Mouse (Mus musculus) embryonic facial prominence, embryonic 14.5 days (tissue): ENCODE results near the gene Heatr5a. TPM values are rescaled to one million over a fixed set of nuclear protein-coding genes. Genes with fewer than 3 reads are reported as not detected.
A peak's percentile ranks its signal among the peaks of the same experiment; 100 is the strongest.

Experiments
- ATAC-seq: fragments of 200-750 bp; cut with Nextera tagmentation; 2 replicates; pipeline ENCODE4 v1.8.0; 2017; ENCODE audit warnings: low read depth, moderate number of reproducible peaks, moderate TSS enrichment
- DNase-seq: peaks from one replicate; pipeline ENCODE4 v3.0.0-alpha.2; 2015; ENCODE audit warnings: low spot score
- H3K27ac ChIP-seq: fragments of 300-500 bp; sonication (generic); replicated peaks from 2 replicates; pipeline ENCODE4 v1.5.1; 2014; ENCODE audit warnings: low read depth, mild to moderate bottlenecking, low read length, moderate library complexity
- H3K27me3 ChIP-seq: fragments of 300-500 bp; sonication (generic); replicated peaks from 2 replicates; pipeline ENCODE4 v1.6.1; 2014; ENCODE audit warnings: low read length; ENCODE audit not compliant: control insufficient read depth, insufficient read depth
- H3K36me3 ChIP-seq: fragments of 300-500 bp; sonication (generic); 2 replicates; pipeline ENCODE4 v1.6.1; 2014; ENCODE audit warnings: low read length, mixed read lengths; ENCODE audit not compliant: control insufficient read depth, insufficient read depth
- H3K4me1 ChIP-seq: fragments of 300-500 bp; sonication (generic); 2 replicates; pipeline ENCODE4 v1.6.1; 2014; ENCODE audit warnings: antibody characterized with exemption, low read length; ENCODE audit not compliant: control insufficient read depth, insufficient read depth
- H3K4me2 ChIP-seq: fragments of 300-500 bp; sonication (generic); 2 replicates; pipeline ENCODE4 v1.6.1; 2014; ENCODE audit warnings: low read depth, mild to moderate bottlenecking, low read length, moderate library complexity, mixed read lengths
- H3K4me3 ChIP-seq: fragments of 300-500 bp; sonication (generic); 2 replicates; pipeline ENCODE4 v1.5.1; 2014; ENCODE audit warnings: low read depth, mild to moderate bottlenecking, low read length
- H3K9ac ChIP-seq: fragments of 300-500 bp; sonication (generic); 2 replicates; pipeline ENCODE4 v1.6.1; 2014; ENCODE audit warnings: low read depth, mild to moderate bottlenecking, low read length, moderate library complexity, mixed read lengths
- H3K9me3 ChIP-seq: fragments of 300-500 bp; sonication (generic); 2 replicates; pipeline ENCODE4 v1.6.1; 2016; ENCODE audit warnings: low read length; ENCODE audit not compliant: control insufficient read depth
- WGBS: fragments of 180-500 bp; shearing (Covaris S2); extraction: QIAGEN DNeasy Blood & Tissue Kit; methylation state at CpG from one replicate; pipeline ENCODE4 v1.1.7; 2014; 5-methylcytosine and 5-hydroxymethylcytosine counted together
- polyA plus RNA-seq: library from polyadenylated mRNA; unstranded; fragments of >200 nt; fragmentation: Nextera tagmentation; extraction: Ambion mirVana; gene quantifications from 2 replicates; pipeline ENCODE4 v1.2.1, GENCODE M21; 2014

The Heatr5a gene
- polyA plus RNA-seq, 1 experiment from 2014 or later: 16.0 TPM

- H3K9ac ChIP-seq: peak overlapping the region; percentile 99
- H3K36me3 ChIP-seq: peaks cover 28% of the 10 kb centered on the region
- peak overlapping the region; percentile 77 for H3K4me2 ChIP-seq
- peak overlapping the region; percentile 74 for H3K4me3 ChIP-seq
- no peak for DNase-seq
- peak overlapping the region; percentile 97 for H3K27ac ChIP-seq
- no peaks in the 10 kb centered on the region for H3K27me3 ChIP-seq
- H3K9me3 ChIP-seq: no peaks in the 10 kb centered on the region
- 15% methylated on average over 6 of the region's 6 CpGs for WGBS
- no peak for ATAC-seq
- peaks cover 9% of the 10 kb centered on the region; the same call in 1 of the 2 replicates for H3K4me1 ChIP-seq
Observed at GRCm38 (mm10) chr12:51827958-51828650, 143.0 kb downstream of the Heatr5a start.

Other genes with a start within 250 kb of the Heatr5a start
- 40.4 and 41.6 TPM in 2 replicates for gene Hectd1, start 141.8 kb downstream of the Heatr5a start, polyA plus RNA-seq
- gene Dtd2, start 35.2 kb upstream of the Heatr5a start, polyA plus RNA-seq: 19.0 and 22.8 TPM in 2 replicates
- not detected in 2 replicates for gene Gpr33, start 56.7 kb upstream of the Heatr5a start, polyA plus RNA-seq
- gene Nubpl, start 126.4 kb upstream of the Heatr5a start, polyA plus RNA-seq: 9.9 and 10.7 TPM in 2 replicates